Comparison of ENCODE assay signal across 10 mouse cellular contexts in genomic region chr5:111263370-111263769, GRCm38 (mm10).
DNase-seq lines count a peak whose midpoint lies in the region; ATAC-seq and TF ChIP-seq lines count a peak whose summit lies in the region.
"Had no signal": no experiment of that assay in that cellular context is flagged by ENCODE, and none has a peak within 500 bp of the region (broad histone marks: within the 10 kb centered on the region; RNA-seq: fewer than 3 reads in every experiment).

No protein-coding gene starts in this region.

- H3K4me3 ChIP-seq in liver, postnatal 0 days (ENCODE audit: low read depth, low read length), result no peak overlapping the region
- no peak overlapping the region for H3K4me3 ChIP-seq in liver, embryonic 11.5 days (ENCODE audit: low read depth, low read length)
- H3K4me3 ChIP-seq in forebrain, embryonic 15.5 days, result no peak overlapping the region
- H3K4me3 ChIP-seq in hindbrain, embryonic 16.5 days (ENCODE audit: low read length), result no peak overlapping the region
- no peak overlapping the region for H3K4me3 ChIP-seq in olfactory bulb, adult 2 months (ENCODE audit: insufficient read depth, low read depth, low read length)

- no peak for TF ChIP-seq EP300 in liver, postnatal 0 days (IDR thresholded peaks at IDR 0.05; ENCODE audit: low read depth)

- no peaks in the 10 kb centered on the region for H3K36me3 ChIP-seq in liver, postnatal 0 days (replicated peaks; ENCODE audit: insufficient read depth, low read length)
- H3K36me3 ChIP-seq in liver, embryonic 11.5 days (ENCODE audit: control insufficient read depth, insufficient read depth, low read length), result peaks cover 6% of the 10 kb centered on the region
- H3K36me3 ChIP-seq in forebrain, embryonic 15.5 days, result peaks cover 9% of the 10 kb centered on the region; the same call in 1 of the 2 replicates
- H3K36me3 ChIP-seq in hindbrain, embryonic 16.5 days (ENCODE audit: control insufficient read depth, insufficient read depth, low read length), result peaks cover 15% of the 10 kb centered on the region; the same call in 1 of the 2 replicates

- DNase-seq in liver, postnatal 0 days, result no peak
- no peak for DNase-seq in liver, embryonic 11.5 days (ENCODE audit: low spot score)
- no peak for DNase-seq in adrenal gland, adult 2 months
- no peak for DNase-seq in embryo, embryonic 9.5 days (ENCODE audit: extremely low spot score)
- no peak for DNase-seq in gastrocnemius, postnatal 25 days
- DNase-seq: right cerebral cortex, postnatal 25 days had no signal

- H3K27me3 ChIP-seq in liver, postnatal 0 days (ENCODE audit: insufficient read depth, low read length), result no peaks in the 10 kb centered on the region
- no peaks in the 10 kb centered on the region for H3K27me3 ChIP-seq in liver, embryonic 11.5 days (replicated peaks; ENCODE audit: control insufficient read depth, insufficient read depth, low read length)
- no peaks in the 10 kb centered on the region for H3K27me3 ChIP-seq in forebrain, embryonic 15.5 days
- H3K27me3 ChIP-seq in hindbrain, embryonic 16.5 days (replicated peaks; ENCODE audit: control insufficient read depth, insufficient read depth, low read length), result no peaks in the 10 kb centered on the region

- TF ChIP-seq CTCF in liver, postnatal 0 days (IDR thresholded peaks at IDR 0.05; ENCODE audit: low read depth), result no peak
- TF ChIP-seq CTCF in olfactory bulb, adult 2 months (IDR thresholded peaks at IDR 0.05; ENCODE audit: insufficient read depth, low read depth, low read length), result no peak

- H3K9me3 ChIP-seq in liver, postnatal 0 days (ENCODE audit: low read length), result no peaks in the 10 kb centered on the region
- H3K9me3 ChIP-seq in liver, embryonic 11.5 days (ENCODE audit: control insufficient read depth, low read length), result no peaks in the 10 kb centered on the region
- H3K9me3 ChIP-seq in forebrain, embryonic 15.5 days, result no peaks in the 10 kb centered on the region
- no peaks in the 10 kb centered on the region for H3K9me3 ChIP-seq in hindbrain, embryonic 16.5 days (ENCODE audit: control insufficient read depth, low read length)

- 0 out of 2 replicates have a peak, but pooled peaks cover 6% of the 10 kb centered on the region for H3K4me1 ChIP-seq in liver, postnatal 0 days (ENCODE audit: insufficient read depth)
- H3K4me1 ChIP-seq in liver, embryonic 11.5 days (replicated peaks; ENCODE audit: control insufficient read depth, insufficient read depth, low read length), result peaks cover 22% of the 10 kb centered on the region
- H3K4me1 ChIP-seq in forebrain, embryonic 15.5 days, result peaks cover 30% of the 10 kb centered on the region
- H3K4me1 ChIP-seq in hindbrain, embryonic 16.5 days (ENCODE audit: control insufficient read depth, insufficient read depth, low read depth, low read length), result peaks cover 23% of the 10 kb centered on the region
- peaks cover 34% of the 10 kb centered on the region for H3K4me1 ChIP-seq in olfactory bulb, adult 2 months (ENCODE audit: control insufficient read depth, insufficient read depth, low read length)

- TF ChIP-seq POLR2A in olfactory bulb, adult 2 months (IDR thresholded peaks at IDR 0.05; ENCODE audit: insufficient read depth, low read depth, low read length), result no peak

- 54% methylated on average over 5 of the region's 5 CpGs for WGBS in liver, postnatal 0 days (ENCODE audit: insufficient replicate concordance)
- WGBS in liver, embryonic 11.5 days, result 41% methylated on average over 5 of the region's 5 CpGs
- WGBS in forebrain, embryonic 15.5 days, result 34% methylated on average over 5 of the region's 5 CpGs
- WGBS in hindbrain, embryonic 16.5 days, result 23% methylated on average over 5 of the region's 5 CpGs
- WGBS in olfactory bulb, adult 2 months, result 16% methylated on average over 5 of the region's 5 CpGs

- no peak overlapping the region for H3K4me2 ChIP-seq in liver, postnatal 0 days (ENCODE audit: low read depth, low read length)
- H3K4me2 ChIP-seq in liver, embryonic 11.5 days, result no peak overlapping the region
- no peak overlapping the region for H3K4me2 ChIP-seq in forebrain, embryonic 15.5 days (replicated peaks)
- H3K4me2 ChIP-seq in hindbrain, embryonic 16.5 days (ENCODE audit: low read length), result no peak overlapping the region

- no peak for ATAC-seq in liver, postnatal 0 days
- no peak for ATAC-seq in liver, embryonic 11.5 days (replicated peaks; ENCODE audit: low FRiP score)
- ATAC-seq in forebrain, embryonic 15.5 days (replicated peaks), result no peak
- ATAC-seq in hindbrain, embryonic 16.5 days, result 0 out of 2 replicates have a peak, but pooled peaks have one; percentile 25

- H3K27ac ChIP-seq in liver, postnatal 0 days (ENCODE audit: low read depth), result 0 out of 2 replicates have a peak overlapping the region, but pooled peaks have one; percentile 34
- no peak overlapping the region for H3K27ac ChIP-seq in liver, embryonic 11.5 days (ENCODE audit: low read depth, low read length)
- peak overlapping the region; percentile 80 for H3K27ac ChIP-seq in forebrain, embryonic 15.5 days (replicated peaks)
- H3K27ac ChIP-seq in hindbrain, embryonic 16.5 days (ENCODE audit: low read depth, low read length), result 0 out of 2 replicates have a peak overlapping the region, but pooled peaks have one; percentile 36
- H3K27ac ChIP-seq in olfactory bulb, adult 2 months (ENCODE audit: insufficient read depth, low read depth, low read length), result peak overlapping the region; percentile 42
- H3K27ac ChIP-seq: liver, embryonic 14.5 days had no signal

- H3K9ac ChIP-seq in liver, postnatal 0 days (replicated peaks), result no peak overlapping the region
- H3K9ac ChIP-seq in liver, embryonic 11.5 days (ENCODE audit: low read depth, low read length), result no peak overlapping the region
- no peak overlapping the region for H3K9ac ChIP-seq in forebrain, embryonic 15.5 days (replicated peaks)
- peak overlapping the region; percentile 17; the same call in 1 of the 2 replicates for H3K9ac ChIP-seq in hindbrain, embryonic 16.5 days (ENCODE audit: low read depth, low read length)
- H3K9ac ChIP-seq: liver, embryonic 14.5 days had no signal
